Mouse (Mus musculus) olfactory bulb, adult 2 months (tissue): ENCODE measurements around the gene Ppp1r15b. TPM values are rescaled to one million over a fixed set of nuclear protein-coding genes. Genes with fewer than 3 reads are reported as not detected.
A peak's percentile ranks its signal among the peaks of the same experiment; 100 is the strongest.

ENCODE experiments used
- H3K27ac ChIP-seq: fragments of 200-500 bp; 2 replicates; pipeline ENCODE4 v1.5.1; 2012; ENCODE audit warnings: low read depth, low read length; ENCODE audit not compliant: insufficient read depth
- H3K4me1 ChIP-seq: fragments of 200-500 bp; 2 replicates; pipeline ENCODE4 v1.6.1; 2012; ENCODE audit warnings: low read length; ENCODE audit not compliant: control insufficient read depth, insufficient read depth
- H3K4me3 ChIP-seq: fragments of 200-500 bp; 2 replicates; pipeline ENCODE4 v1.5.1; 2012; ENCODE audit warnings: mild to moderate bottlenecking, low read depth, low read length, moderate library complexity; ENCODE audit not compliant: insufficient read depth
- CTCF ChIP-seq: fragments of 200-500 bp; IDR thresholded peaks from 2 replicates; pipeline ENCODE4 v1.5.1; 2012; ENCODE audit warnings: low read depth, mild to moderate bottlenecking, low read length, moderate library complexity; ENCODE audit not compliant: insufficient read depth
- POLR2A ChIP-seq: fragments of 200-500 bp; IDR thresholded peaks from 2 replicates; pipeline ENCODE4 v1.6.1; 2012; ENCODE audit warnings: mild to moderate bottlenecking, low read depth, low read length, moderate library complexity; ENCODE audit not compliant: insufficient read depth
- WGBS: fragments of 180-500 bp; shearing (Covaris S2); methylation state at CpG from one replicate; pipeline ENCODE4 v1.1.7; 2018; 5-methylcytosine and 5-hydroxymethylcytosine counted together
- polyA plus RNA-seq: library from polyadenylated mRNA; stranded (reverse); fragments of >200 nt; gene quantifications from 2 replicates; pipeline ENCODE4 v1.2.4, GENCODE M21; 2012; ENCODE audit warnings: low replicate concordance; ENCODE audit not compliant: missing spikeins, insufficient read depth, insufficient read length

Gene Ppp1r15b
- not detected in 2 replicates for polyA plus RNA-seq

- under 1% methylated on average over 72 of the region's 72 CpGs for WGBS
- Histone ChIP-seq H3K4me1 (peaks cover 8% of the 10 kb centered on the region; the same call in 1 of the 2 replicates), H3K4me3 (peak within 1 kb of the TSS; percentile 89), H3K27ac (peak within 1 kb of the TSS; percentile 91)
- TF ChIP-seq CTCF (no peak), POLR2A (peak; percentile 76)
These were observed at the start of gene Ppp1r15b for GRCm38 (mm10) chr1:133130638-133131560. Gene Ppp1r15b (plus strand): TSS chr1:133131143.

- Histone ChIP-seq H3K27ac (no peak overlapping the region), H3K4me1 (peaks cover 2% of the 10 kb centered on the region; the same call in 1 of the 2 replicates), H3K4me3 (no peak overlapping the region)
- no peak for TF ChIP-seq CTCF
- 92% methylated on average over 5 of the region's 5 CpGs for WGBS
These were observed 47.9 kb upstream of the Ppp1r15b start for GRCm38 (mm10) chr1:133083003-133083546.

DNA sequence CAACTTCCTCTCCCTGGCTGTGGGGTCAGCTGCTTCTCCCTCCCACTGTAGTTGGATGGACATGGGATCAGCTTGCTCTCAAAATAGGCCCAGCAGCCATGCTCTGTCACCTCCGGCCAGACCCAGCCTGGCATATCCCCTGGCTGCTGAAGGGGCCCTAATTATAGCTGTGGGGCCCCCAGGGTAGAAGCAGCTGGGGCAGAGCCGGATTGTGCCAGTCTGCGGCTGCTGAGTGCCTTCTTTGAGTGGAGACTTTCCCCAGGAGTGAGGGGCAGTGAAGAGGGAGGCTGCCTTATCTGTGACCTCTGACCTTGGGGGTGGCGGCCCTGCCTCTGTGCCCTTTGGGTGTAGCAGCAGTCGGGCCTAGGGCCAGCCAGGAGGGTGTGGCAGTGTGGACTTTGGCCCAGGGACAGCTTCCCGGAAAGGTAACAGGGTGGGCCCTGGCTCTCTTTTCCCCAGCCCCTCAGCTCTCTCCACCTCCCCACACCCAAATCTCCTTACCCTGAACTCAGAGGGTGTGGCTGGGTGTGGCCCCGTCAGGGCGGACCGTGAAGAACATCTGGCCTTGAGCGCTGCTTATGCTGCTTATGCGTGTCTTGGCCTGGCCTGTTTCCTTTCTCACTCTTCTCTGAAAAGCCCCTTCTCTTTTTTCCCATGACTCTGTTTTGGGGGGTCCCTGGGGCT lies 46.9 kb upstream of the Ppp1r15b start:
- H3K27ac ChIP-seq: no peak overlapping the region
- WGBS: 78% methylated on average over 11 of the region's 11 CpGs
- no peak overlapping the region for H3K4me3 ChIP-seq
- no peak for TF ChIP-seq POLR2A
- no peak for TF ChIP-seq CTCF
- H3K4me1 ChIP-seq: peaks cover 2% of the 10 kb centered on the region; the same call in 1 of the 2 replicates

GRCm38 (mm10) chr1:133084708-133085416 lies 46.1 kb upstream of the Ppp1r15b start:
- TF ChIP-seq CTCF (no peak), POLR2A (no peak)
- Histone ChIP-seq H3K27ac (no peak overlapping the region), H3K4me3 (no peak overlapping the region), H3K4me1 (peaks cover 2% of the 10 kb centered on the region; the same call in 1 of the 2 replicates)
- WGBS: 85% methylated on average over 14 of the region's 14 CpGs

DNA sequence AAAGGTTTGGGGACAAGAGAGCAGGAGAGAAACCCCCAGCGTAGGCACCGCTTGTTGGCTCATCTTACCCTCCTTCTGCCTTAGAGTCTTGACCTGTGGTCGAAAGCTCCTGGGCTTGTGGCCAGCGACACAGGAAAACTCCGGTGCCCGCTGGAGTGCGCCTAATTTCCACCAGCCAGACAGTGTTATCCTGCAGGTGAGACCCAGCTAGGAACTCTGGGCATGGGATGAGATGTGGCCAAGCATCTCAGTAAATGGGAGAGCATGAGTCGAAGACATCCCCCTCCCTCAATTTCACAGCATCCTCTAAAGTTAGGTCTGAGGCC lies 45.6 kb upstream of the Ppp1r15b start:
- WGBS: 90% methylated on average over 8 of the region's 8 CpGs
- Histone ChIP-seq H3K4me3 (no peak overlapping the region), H3K4me1 (peaks cover 2% of the 10 kb centered on the region; the same call in 1 of the 2 replicates), H3K27ac (no peak overlapping the region)
- TF ChIP-seq POLR2A (no peak), CTCF (no peak)

- 96% methylated on average over 10 of the region's 10 CpGs for WGBS
- Histone ChIP-seq H3K4me3 (no peak overlapping the region), H3K4me1 (peaks cover 2% of the 10 kb centered on the region; the same call in 1 of the 2 replicates), H3K27ac (no peak overlapping the region)
- TF ChIP-seq POLR2A (no peak), CTCF (no peak)
These were observed 44.1 kb upstream of the Ppp1r15b start for GRCm38 (mm10) chr1:133086804-133087203.

DNA sequence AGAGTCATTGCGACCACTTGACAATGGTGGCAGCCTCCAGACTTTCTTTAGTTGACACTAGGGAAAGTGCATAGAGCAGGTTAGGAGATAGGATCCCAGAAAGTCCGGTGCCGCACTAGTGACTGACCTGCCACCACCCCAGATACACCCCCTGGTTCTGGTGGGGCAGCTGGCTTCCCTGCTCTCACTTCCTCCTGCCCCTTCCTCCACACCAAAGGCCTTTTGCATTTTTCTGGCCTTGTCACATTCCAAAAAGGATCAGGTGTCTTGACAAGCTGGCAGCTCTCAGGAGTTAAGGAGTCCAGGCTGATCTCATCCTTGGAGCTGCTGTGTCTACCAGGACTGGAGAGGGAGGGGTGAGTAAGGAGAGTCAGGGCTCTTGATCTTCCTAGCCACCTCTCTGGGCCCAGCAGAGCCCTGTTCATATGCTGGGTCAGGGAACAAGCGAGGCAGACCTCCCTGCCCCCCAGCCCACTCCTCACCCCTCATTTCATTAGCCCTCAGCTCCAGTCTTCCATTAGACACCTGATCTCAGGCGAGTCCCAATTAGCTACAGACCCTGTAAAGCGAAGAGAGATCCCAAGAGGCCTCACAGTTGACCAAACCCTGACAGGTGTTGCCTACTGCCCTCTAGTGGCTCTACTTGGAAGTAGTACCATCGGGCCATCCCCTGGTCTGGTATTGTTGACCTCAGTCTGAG lies 43.6 kb upstream of the Ppp1r15b start:
- H3K27ac ChIP-seq: no peak overlapping the region
- peaks cover 2% of the 10 kb centered on the region; the same call in 1 of the 2 replicates for H3K4me1 ChIP-seq
- 55% methylated on average over 7 of the region's 7 CpGs for WGBS
- TF ChIP-seq POLR2A (no peak), CTCF (no peak)
- no peak overlapping the region for H3K4me3 ChIP-seq

DNA sequence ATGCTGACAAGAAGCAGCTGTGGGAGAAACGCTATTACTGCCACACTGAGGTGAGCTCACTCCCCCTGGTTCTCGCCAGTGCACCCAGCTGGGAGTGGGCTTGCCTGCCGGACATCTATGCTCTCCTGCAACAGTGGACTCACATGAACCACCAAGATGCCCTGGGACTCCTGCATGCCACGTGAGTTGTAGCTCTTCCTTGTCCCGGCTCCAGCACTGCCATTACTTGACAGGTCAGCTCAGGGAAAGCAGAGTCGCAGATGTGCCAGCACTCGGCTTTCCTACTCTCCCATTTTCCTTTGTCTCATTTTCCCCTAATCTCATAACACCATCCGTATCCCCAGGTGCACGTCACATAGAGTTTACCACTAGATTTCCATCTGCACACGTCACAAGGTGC lies 42.7 kb upstream of the Ppp1r15b start:
- Histone ChIP-seq H3K27ac (no peak overlapping the region), H3K4me1 (peaks cover 2% of the 10 kb centered on the region; the same call in 1 of the 2 replicates), H3K4me3 (no peak overlapping the region)
- WGBS: 84% methylated on average over 10 of the region's 10 CpGs
- no peak for TF ChIP-seq POLR2A
- no peak for TF ChIP-seq CTCF
